Mouse (Mus musculus) E14TG2a.4 (cell line): ENCODE measurements around the gene Robo1.

Source experiments
- H3K27me3 ChIP-seq: 2 replicates; pipeline ENCODE4 v1.6.1; 2014; ENCODE audit warnings: low read length, control low read depth; ENCODE audit not compliant: insufficient read depth
- H3K36me3 ChIP-seq: 2 replicates; pipeline ENCODE4 v1.6.1; 2014; ENCODE audit warnings: low read length, control low read depth; ENCODE audit not compliant: insufficient read depth
- H3K4me1 ChIP-seq: replicated peaks from 2 replicates; pipeline ENCODE4 v1.6.1; 2014; ENCODE audit warnings: low read depth, low read length, control low read depth
- H3K4me3 ChIP-seq: replicated peaks from 2 replicates; pipeline ENCODE4 v1.5.1; 2014; ENCODE audit warnings: mild to moderate bottlenecking, low read length
- H3K9me3 ChIP-seq: 2 replicates; pipeline ENCODE4 v1.6.1; 2014; ENCODE audit warnings: low read length, control low read depth
- CTCF ChIP-seq: conservative IDR thresholded peaks from 2 replicates; pipeline ENCODE4 v1.5.1; 2014; ENCODE audit warnings: low read length
- NANOG ChIP-seq: IDR thresholded peaks from 2 replicates; pipeline ENCODE4 v1.6.1; 2014; ENCODE audit warnings: borderline replicate concordance, low read length, mixed read lengths
- POU5F1 ChIP-seq: IDR thresholded peaks from 2 replicates; pipeline ENCODE4 v1.6.1; 2014; ENCODE audit warnings: low read length, borderline replicate concordance

Gene Robo1

GRCm38 (mm10) chr16:73072047-73072446, 763.9 kb downstream of the Robo1 start:
- Histone ChIP-seq H3K4me3 (no peak overlapping the region), H3K9me3 (no peaks in the 10 kb centered on the region)
- TF ChIP-seq NANOG (no peak), CTCF (no peak), POU5F1 (no peak)

GRCm38 (mm10) chr16:73072883-73073282, 764.8 kb downstream of the Robo1 start:
- no peaks in the 10 kb centered on the region for H3K27me3 ChIP-seq
- H3K4me3 ChIP-seq = no peak overlapping the region
- TF ChIP-seq CTCF (no peak), POU5F1 (no peak), NANOG (no peak)
- H3K36me3 ChIP-seq = no peaks in the 10 kb centered on the region
- no peaks in the 10 kb centered on the region for H3K4me1 ChIP-seq
- H3K9me3 ChIP-seq = no peaks in the 10 kb centered on the region

More at GRCm38 (mm10) chr16:73072047-73072446, 763.9 kb downstream of the Robo1 start:
- H3K36me3 ChIP-seq = no peaks in the 10 kb centered on the region
- H3K4me1 ChIP-seq = no peaks in the 10 kb centered on the region
- no peaks in the 10 kb centered on the region for H3K27me3 ChIP-seq

GRCm38 (mm10) chr16:73082420-73082819, 774.3 kb downstream of the Robo1 start:
- Histone ChIP-seq H3K4me1 (no peaks in the 10 kb centered on the region), H3K27me3 (no peaks in the 10 kb centered on the region), H3K4me3 (no peak overlapping the region), H3K36me3 (no peaks in the 10 kb centered on the region), H3K9me3 (no peaks in the 10 kb centered on the region)
- TF ChIP-seq NANOG (no peak), POU5F1 (no peak), CTCF (no peak)

- Histone ChIP-seq H3K36me3 (no peaks in the 10 kb centered on the region), H3K4me1 (no peaks in the 10 kb centered on the region), H3K27me3 (no peaks in the 10 kb centered on the region), H3K4me3 (no peak overlapping the region), H3K9me3 (no peaks in the 10 kb centered on the region)
- TF ChIP-seq CTCF = no peak
- no peak for TF ChIP-seq NANOG
- no peak for TF ChIP-seq POU5F1
These were observed 775.0 kb downstream of the Robo1 start for GRCm38 (mm10) chr16:73083077-73083476.
